Mouse (Mus musculus) embryo, embryonic 10.5 days (tissue): ENCODE measurements around the gene Tll1.
A peak's percentile ranks its signal among the peaks of the same experiment; 100 is the strongest.

Source experiments
- DNase-seq: peaks from one replicate; pipeline ENCODE4 v3.0.0-alpha.2; 2015; ENCODE audit warnings: low spot score

Gene Tll1

GRCm38 (mm10) chr8:64206024-64206385, at the start of gene Tll1:
TSS of gene Tll1 (minus strand) at chr8:64206271.
- no peak for DNase-seq

- DNase-seq = no peak
Measured at GRCm38 (mm10) chr8:64238645-64239044, 32.6 kb upstream of the Tll1 start.

GRCm38 (mm10) chr8:64221600-64221999, 15.5 kb upstream of the Tll1 start:
- no peak for DNase-seq

- DNase-seq = peak; percentile 52
Measured at GRCm38 (mm10) chr8:64217644-64218043, 11.6 kb upstream of the Tll1 start.

GRCm38 (mm10) chr8:64216252-64216651, 10.2 kb upstream of the Tll1 start:
- DNase-seq = no peak

- no peak for DNase-seq
Measured at GRCm38 (mm10) chr8:64215374-64215773, 9.3 kb upstream of the Tll1 start.

- no peak for DNase-seq
Measured at GRCm38 (mm10) chr8:64214906-64215305, 8.8 kb upstream of the Tll1 start.

GRCm38 (mm10) chr8:64206411-64206861, 365 bp upstream of the Tll1 start:
- peak; percentile 73 for DNase-seq

- peak; percentile 67 for DNase-seq
Measured at GRCm38 (mm10) chr8:64205321-64206023, 599 bp downstream of the Tll1 start.

GRCm38 (mm10) chr8:64204801-64205311, 1.2 kb downstream of the Tll1 start:
- DNase-seq = peak; percentile 48

GRCm38 (mm10) chr8:64204167-64204566, 1.9 kb downstream of the Tll1 start:
- DNase-seq = peak; percentile 62

GRCm38 (mm10) chr8:64198326-64198725, 7.7 kb downstream of the Tll1 start:
- DNase-seq = no peak

- DNase-seq = no peak
Measured at GRCm38 (mm10) chr8:64193421-64193820, 12.7 kb downstream of the Tll1 start.

- peak; percentile 15 for DNase-seq
Measured at GRCm38 (mm10) chr8:64187881-64188280, 18.2 kb downstream of the Tll1 start.

- no peak for DNase-seq
Measured at GRCm38 (mm10) chr8:64176931-64177330, 29.1 kb downstream of the Tll1 start.

GRCm38 (mm10) chr8:64174916-64175315, 31.2 kb downstream of the Tll1 start:
- no peak for DNase-seq

- no peak for DNase-seq
Measured at GRCm38 (mm10) chr8:64173759-64174158, 32.3 kb downstream of the Tll1 start.

GRCm38 (mm10) chr8:64152899-64153891, 52.9 kb downstream of the Tll1 start:
- peak; percentile 24 for DNase-seq

GRCm38 (mm10) chr8:64152216-64152804, 53.8 kb downstream of the Tll1 start:
- DNase-seq = peak; percentile 13

- no peak for DNase-seq
Measured at GRCm38 (mm10) chr8:64136593-64136992, 69.5 kb downstream of the Tll1 start.

- DNase-seq = no peak
Measured at GRCm38 (mm10) chr8:64107190-64107589, 98.9 kb downstream of the Tll1 start.

GRCm38 (mm10) chr8:64073396-64073795, 132.7 kb downstream of the Tll1 start:
- no peak for DNase-seq
